Mouse (Mus musculus) lung, embryonic 16.5 days (tissue): ENCODE data around the gene Papss2. TPM values are rescaled to one million over a fixed set of nuclear protein-coding genes. Genes with fewer than 3 reads are reported as not detected.

Experiments
- ATAC-seq: fragments of 200-750 bp; cut with Nextera tagmentation; 2 replicates; pipeline ENCODE4 v1.8.0; 2017; ENCODE audit warnings: low read depth, mild to moderate bottlenecking, moderate library complexity
- H3K27ac ChIP-seq: fragments of 300-500 bp; sonication (generic); 2 replicates; pipeline ENCODE4 v1.5.1; 2014; ENCODE audit warnings: mild to moderate bottlenecking, control low read depth, low read length
- H3K27me3 ChIP-seq: fragments of 300-500 bp; sonication (generic); 2 replicates; pipeline ENCODE4 v1.6.1; 2014; ENCODE audit warnings: low read depth, low read length, mixed read lengths; ENCODE audit not compliant: control insufficient read depth, insufficient read depth
- H3K36me3 ChIP-seq: fragments of 300-500 bp; sonication (generic); 2 replicates; pipeline ENCODE4 v1.6.1; 2014; ENCODE audit warnings: low read length; ENCODE audit not compliant: control insufficient read depth, insufficient read depth
- H3K4me1 ChIP-seq: fragments of 300-500 bp; sonication (generic); replicated peaks from 2 replicates; pipeline ENCODE4 v1.6.1; 2014; ENCODE audit warnings: low read length, mixed read lengths; ENCODE audit not compliant: control insufficient read depth, insufficient read depth
- H3K4me2 ChIP-seq: fragments of 300-500 bp; sonication (generic); 2 replicates; pipeline ENCODE4 v1.6.1; 2014; ENCODE audit warnings: low read depth, low read length, control low read depth
- H3K4me3 ChIP-seq: fragments of 300-500 bp; sonication (generic); 2 replicates; pipeline ENCODE4 v1.5.1; 2014; ENCODE audit warnings: mild to moderate bottlenecking, low read length, control low read depth
- H3K9ac ChIP-seq: fragments of 300-500 bp; sonication (generic); 2 replicates; pipeline ENCODE4 v1.6.1; 2014; ENCODE audit warnings: low read length, control low read depth
- H3K9me3 ChIP-seq: fragments of 300-500 bp; sonication (generic); 2 replicates; pipeline ENCODE4 v1.6.1; 2016; ENCODE audit warnings: low read length; ENCODE audit not compliant: control insufficient read depth
- WGBS: fragments of 180-500 bp; shearing (Covaris S2); extraction: QIAGEN DNeasy Blood & Tissue Kit; methylation state at CpG from one replicate; pipeline ENCODE4 v1.1.7; 2014; 5-methylcytosine and 5-hydroxymethylcytosine counted together
- polyA plus RNA-seq: library from polyadenylated mRNA; unstranded; fragments of >200 nt; fragmentation: Nextera tagmentation; extraction: Ambion mirVana; gene quantifications from 2 replicates; pipeline ENCODE4 v1.2.1, GENCODE M21; 2015

Gene Papss2
- polyA plus RNA-seq, 1 experiment from 2014 or later = 3.4 TPM

GRCm38 (mm10) chr19:32587727-32588126 is 7.9 kb upstream of the Papss2 start:
- Histone ChIP-seq H3K27me3 (no peaks in the 10 kb centered on the region), H3K36me3 (no peaks in the 10 kb centered on the region), H3K4me3 (no peak overlapping the region), H3K27ac (no peak overlapping the region), H3K9ac (no peak overlapping the region), H3K4me2 (no peak overlapping the region), H3K4me1 (no peaks in the 10 kb centered on the region), H3K9me3 (no peaks in the 10 kb centered on the region)
- WGBS = 55% methylated on average over 6 of the region's 6 CpGs
- ATAC-seq = no peak

GRCm38 (mm10) chr19:32592749-32593148 is 2.8 kb upstream of the Papss2 start:
- H3K4me3 ChIP-seq = no peak overlapping the region
- H3K9ac ChIP-seq = no peak overlapping the region
- no peaks in the 10 kb centered on the region for H3K36me3 ChIP-seq
- no peaks in the 10 kb centered on the region for H3K4me1 ChIP-seq
- 92% methylated on average over 7 of the region's 7 CpGs for WGBS
- H3K27ac ChIP-seq = no peak overlapping the region
- ATAC-seq = no peak
- H3K27me3 ChIP-seq = peaks cover 10% of the 10 kb centered on the region
- H3K4me2 ChIP-seq = no peak overlapping the region
- H3K9me3 ChIP-seq = no peaks in the 10 kb centered on the region

- Histone ChIP-seq H3K4me2 (no peak overlapping the region), H3K36me3 (no peaks in the 10 kb centered on the region), H3K27ac (no peak overlapping the region), H3K4me3 (no peak overlapping the region), H3K9ac (no peak overlapping the region), H3K27me3 (peaks cover 10% of the 10 kb centered on the region), H3K9me3 (no peaks in the 10 kb centered on the region), H3K4me1 (no peaks in the 10 kb centered on the region)
- 69% methylated on average over 5 of the region's 5 CpGs for WGBS
- no peak for ATAC-seq
Observed at GRCm38 (mm10) chr19:32593870-32594269, 1.7 kb upstream of the Papss2 start.

GRCm38 (mm10) chr19:32595131-32595505 is 472 bp upstream of the Papss2 start:
- H3K36me3 ChIP-seq = no peaks in the 10 kb centered on the region
- WGBS = 15% methylated on average over 8 of the region's 8 CpGs
- peaks cover 10% of the 10 kb centered on the region for H3K27me3 ChIP-seq
- H3K27ac ChIP-seq = no peak overlapping the region
- no peak for ATAC-seq
- H3K4me3 ChIP-seq = peak overlapping the region; percentile 65
- H3K4me1 ChIP-seq = no peaks in the 10 kb centered on the region
- no peaks in the 10 kb centered on the region for H3K9me3 ChIP-seq
- H3K9ac ChIP-seq = peak overlapping the region; percentile 72
- H3K4me2 ChIP-seq = peak overlapping the region; percentile 79

- no peak overlapping the region for H3K4me2 ChIP-seq
- H3K27me3 ChIP-seq = peaks cover 10% of the 10 kb centered on the region
- no peak overlapping the region for H3K9ac ChIP-seq
- H3K4me3 ChIP-seq = no peak overlapping the region
- H3K27ac ChIP-seq = no peak overlapping the region
- ATAC-seq = no peak
- H3K9me3 ChIP-seq = no peaks in the 10 kb centered on the region
- no peaks in the 10 kb centered on the region for H3K4me1 ChIP-seq
- no peaks in the 10 kb centered on the region for H3K36me3 ChIP-seq
- WGBS = 82% methylated on average over 7 of the region's 7 CpGs
Observed at GRCm38 (mm10) chr19:32599006-32599405, 3.4 kb downstream of the Papss2 start.

GRCm38 (mm10) chr19:32599436-32599835 is 3.8 kb downstream of the Papss2 start:
- H3K9me3 ChIP-seq = no peaks in the 10 kb centered on the region
- 41% methylated on average over 5 of the region's 5 CpGs for WGBS
- no peak overlapping the region for H3K4me2 ChIP-seq
- no peak overlapping the region for H3K27ac ChIP-seq
- no peaks in the 10 kb centered on the region for H3K4me1 ChIP-seq
- no peak overlapping the region for H3K4me3 ChIP-seq
- no peaks in the 10 kb centered on the region for H3K36me3 ChIP-seq
- H3K9ac ChIP-seq = no peak overlapping the region
- no peak for ATAC-seq
- H3K27me3 ChIP-seq = peaks cover 10% of the 10 kb centered on the region

- Histone ChIP-seq H3K36me3 (no peaks in the 10 kb centered on the region), H3K27me3 (peaks cover 5% of the 10 kb centered on the region), H3K9ac (no peak overlapping the region), H3K4me3 (no peak overlapping the region), H3K27ac (no peak overlapping the region), H3K9me3 (no peaks in the 10 kb centered on the region), H3K4me2 (no peak overlapping the region), H3K4me1 (peaks cover 3% of the 10 kb centered on the region; the same call in 1 of the 2 replicates)
- WGBS = 66% methylated on average over 6 of the region's 6 CpGs
- ATAC-seq = no peak
Observed at GRCm38 (mm10) chr19:32601033-32601770, 5.6 kb downstream of the Papss2 start.

- Histone ChIP-seq H3K9me3 (no peaks in the 10 kb centered on the region), H3K36me3 (no peaks in the 10 kb centered on the region), H3K27me3 (no peaks in the 10 kb centered on the region), H3K4me1 (peaks cover 3% of the 10 kb centered on the region; the same call in 1 of the 2 replicates), H3K27ac (no peak overlapping the region), H3K4me3 (no peak overlapping the region), H3K9ac (no peak overlapping the region), H3K4me2 (no peak overlapping the region)
- 88% methylated on average over 1 of the region's 1 CpGs for WGBS
- no peak for ATAC-seq
Observed at GRCm38 (mm10) chr19:32603466-32603865, 7.9 kb downstream of the Papss2 start.

GRCm38 (mm10) chr19:32604127-32604526 is 8.5 kb downstream of the Papss2 start:
- no peak for ATAC-seq
- H3K9ac ChIP-seq = no peak overlapping the region
- H3K27ac ChIP-seq = no peak overlapping the region
- H3K27me3 ChIP-seq = no peaks in the 10 kb centered on the region
- H3K4me2 ChIP-seq = no peak overlapping the region
- no peaks in the 10 kb centered on the region for H3K36me3 ChIP-seq
- H3K9me3 ChIP-seq = no peaks in the 10 kb centered on the region
- 77% methylated on average over 8 of the region's 8 CpGs for WGBS
- H3K4me3 ChIP-seq = no peak overlapping the region
- peaks cover 3% of the 10 kb centered on the region; the same call in 1 of the 2 replicates for H3K4me1 ChIP-seq
